Mouse (Mus musculus): ENCODE measurements around the gene Aff1. TPM values are rescaled to one million over a fixed set of nuclear protein-coding genes. Genes with fewer than 3 reads are reported as not detected.

Aff1 gene
- polyA plus RNA-seq, 1 experiment from 2014 or later = 8.0 TPM

DNA sequence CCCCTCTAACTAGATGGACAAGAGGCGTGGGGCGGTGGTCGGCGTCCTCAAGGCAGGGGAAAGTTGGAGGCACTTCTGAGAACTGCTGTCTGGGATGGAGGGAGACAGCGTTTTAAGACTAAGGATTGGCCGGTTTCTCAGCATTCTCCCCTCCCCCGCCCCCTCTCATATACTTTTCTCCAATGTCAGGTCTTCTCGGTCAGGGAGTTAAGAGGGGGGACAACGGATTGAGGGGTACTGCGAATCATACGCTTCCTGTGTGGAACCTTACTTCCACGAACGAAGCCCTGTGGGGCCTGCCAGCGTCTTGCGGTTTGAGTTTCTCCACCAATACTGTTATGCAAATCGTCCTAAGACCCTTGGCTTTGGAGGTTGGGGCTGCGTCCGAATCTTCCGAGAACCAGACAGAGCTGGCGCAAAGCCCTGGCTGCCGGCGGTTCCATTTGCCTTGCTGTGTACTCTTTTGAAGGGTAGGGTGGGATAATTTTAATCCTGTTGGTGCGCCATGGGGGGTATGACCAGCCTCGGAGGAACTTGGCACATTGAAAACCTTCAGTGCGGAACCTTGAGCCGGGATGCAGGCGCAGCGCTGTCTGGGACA is 967 bp downstream of the Aff1 start:
- H3K4me3 ChIP-seq (replicated peaks) = peak overlapping the region; percentile 72
- H3K36me3 ChIP-seq = no peaks in the 10 kb centered on the region
- no peaks in the 10 kb centered on the region for H3K9me3 ChIP-seq (replicated peaks)
- H3K9ac ChIP-seq = peak overlapping the region; percentile 72
- no peak overlapping the region for H3K27ac ChIP-seq
- 2% methylated on average over 28 of the region's 28 CpGs for WGBS (ENCODE audit: insufficient replicate concordance)
- peaks cover 24% of the 10 kb centered on the region for H3K4me1 ChIP-seq (replicated peaks)
- H3K4me2 ChIP-seq = peak overlapping the region; percentile 92
- no peak for ATAC-seq (ENCODE audit: low read depth)
- no peak for DNase-seq
- peaks cover 60% of the 10 kb centered on the region for H3K27me3 ChIP-seq

DNA sequence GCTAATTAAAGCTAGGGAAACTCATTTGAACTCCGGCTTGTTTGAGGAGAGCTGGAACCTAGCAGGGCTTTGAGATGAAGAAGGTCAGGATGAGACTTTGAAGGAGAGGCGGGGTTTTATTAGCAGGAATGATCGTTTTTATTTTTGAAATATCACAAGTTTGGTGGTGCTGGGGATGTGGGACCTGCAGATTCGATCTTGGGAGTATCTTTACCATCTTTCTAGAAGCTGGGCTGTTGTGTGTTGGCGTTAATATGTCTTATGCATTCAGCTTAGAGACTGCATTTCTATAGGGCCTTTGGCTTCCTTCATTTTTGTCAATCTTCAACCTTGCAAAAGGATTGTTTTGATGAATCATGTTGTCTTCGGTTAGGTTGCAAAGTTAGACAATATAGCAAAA is 1.9 kb downstream of the Aff1 start:
- no peak overlapping the region; the same call in 1 of the 2 replicates for H3K4me3 ChIP-seq (replicated peaks)
- peak overlapping the region; percentile 92 for H3K4me2 ChIP-seq

GRCm38 (mm10) chr5:103697875-103698491 is 5.8 kb downstream of the Aff1 start:
- H3K36me3 ChIP-seq = no peaks in the 10 kb centered on the region
- H3K4me1 ChIP-seq (replicated peaks) = peaks cover 9% of the 10 kb centered on the region
- no peak overlapping the region for H3K9ac ChIP-seq
- ATAC-seq (ENCODE audit: low read depth) (no peak), DNase-seq (no peak)
- peaks cover 59% of the 10 kb centered on the region for H3K27me3 ChIP-seq
- no peak overlapping the region for H3K4me2 ChIP-seq
- H3K9me3 ChIP-seq (replicated peaks) = no peaks in the 10 kb centered on the region
- WGBS (ENCODE audit: insufficient replicate concordance) = 55% methylated on average over 5 of the region's 5 CpGs
- no peak overlapping the region for H3K4me3 ChIP-seq (replicated peaks)
- no peak overlapping the region for H3K27ac ChIP-seq

More for the DNA sequence above, 1.9 kb downstream of the Aff1 start:
- no peaks in the 10 kb centered on the region for H3K36me3 ChIP-seq
- no peak overlapping the region for H3K27ac ChIP-seq
- DNase-seq = no peak
- peaks cover 62% of the 10 kb centered on the region for H3K27me3 ChIP-seq
- H3K9me3 ChIP-seq (replicated peaks) = no peaks in the 10 kb centered on the region
- ATAC-seq (ENCODE audit: low read depth) = no peak
- 51% methylated on average over 6 of the region's 6 CpGs for WGBS (ENCODE audit: insufficient replicate concordance)
- H3K4me1 ChIP-seq (replicated peaks) = peaks cover 24% of the 10 kb centered on the region
- H3K9ac ChIP-seq = no peak overlapping the region

DNA sequence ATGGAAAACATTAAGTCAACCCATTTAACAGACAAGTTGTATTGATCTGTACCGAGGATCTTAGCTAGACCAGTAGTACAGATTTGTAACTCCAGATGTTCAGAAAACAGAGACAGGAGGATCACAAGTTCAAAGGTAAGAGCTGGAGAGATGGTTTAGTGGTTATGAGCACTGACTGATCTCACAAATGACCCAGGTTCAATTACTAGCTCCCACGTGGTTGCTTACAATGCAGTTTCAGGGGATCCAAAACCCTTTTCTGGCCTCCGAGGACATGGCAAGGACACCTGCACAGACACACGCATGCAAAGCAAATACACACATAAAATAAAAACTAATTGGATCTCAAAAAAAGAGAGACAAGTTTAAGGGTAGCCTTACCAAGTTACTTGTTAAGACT is 6.4 kb downstream of the Aff1 start:
- H3K4me1 ChIP-seq (replicated peaks) = peaks cover 3% of the 10 kb centered on the region
- no peaks in the 10 kb centered on the region for H3K36me3 ChIP-seq
- H3K4me3 ChIP-seq (replicated peaks) = no peak overlapping the region
- no peak overlapping the region for H3K27ac ChIP-seq
- no peaks in the 10 kb centered on the region for H3K9me3 ChIP-seq (replicated peaks)
- H3K9ac ChIP-seq = no peak overlapping the region
- H3K4me2 ChIP-seq = no peak overlapping the region
- ATAC-seq (ENCODE audit: low read depth) (no peak), DNase-seq (no peak)
- WGBS (ENCODE audit: insufficient replicate concordance) = 62% methylated on average over 4 of the region's 4 CpGs
- peaks cover 54% of the 10 kb centered on the region for H3K27me3 ChIP-seq

DNA sequence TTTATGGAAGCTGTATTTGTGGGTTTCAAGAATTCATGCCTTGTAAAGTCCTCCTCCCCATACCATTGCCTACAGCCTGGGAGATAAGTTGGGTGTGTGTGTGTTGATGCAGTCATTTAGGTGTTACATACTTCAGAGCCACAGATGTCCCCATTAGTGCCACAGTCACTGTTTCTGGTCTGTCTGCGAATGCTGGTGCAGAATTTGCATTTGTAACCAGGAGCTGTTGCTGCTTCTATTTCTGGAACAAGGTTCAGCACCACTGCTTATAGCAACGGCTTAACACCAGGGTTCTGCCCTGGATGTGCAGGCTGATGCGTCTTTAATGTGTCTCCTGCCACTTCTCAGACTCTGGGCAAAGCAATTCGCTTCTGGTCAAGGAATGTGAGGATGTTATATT is 7.4 kb downstream of the Aff1 start:
- Histone ChIP-seq H3K27ac (no peak overlapping the region), H3K9ac (no peak overlapping the region), H3K9me3 (replicated peaks) (no peaks in the 10 kb centered on the region), H3K4me1 (replicated peaks) (no peaks in the 10 kb centered on the region), H3K27me3 (peaks cover 44% of the 10 kb centered on the region), H3K4me3 (replicated peaks) (no peak overlapping the region), H3K36me3 (no peaks in the 10 kb centered on the region), H3K4me2 (no peak overlapping the region)
- ATAC-seq (ENCODE audit: low read depth) = no peak
- 45% methylated on average over 4 of the region's 4 CpGs for WGBS (ENCODE audit: insufficient replicate concordance)
- DNase-seq = no peak

DNA sequence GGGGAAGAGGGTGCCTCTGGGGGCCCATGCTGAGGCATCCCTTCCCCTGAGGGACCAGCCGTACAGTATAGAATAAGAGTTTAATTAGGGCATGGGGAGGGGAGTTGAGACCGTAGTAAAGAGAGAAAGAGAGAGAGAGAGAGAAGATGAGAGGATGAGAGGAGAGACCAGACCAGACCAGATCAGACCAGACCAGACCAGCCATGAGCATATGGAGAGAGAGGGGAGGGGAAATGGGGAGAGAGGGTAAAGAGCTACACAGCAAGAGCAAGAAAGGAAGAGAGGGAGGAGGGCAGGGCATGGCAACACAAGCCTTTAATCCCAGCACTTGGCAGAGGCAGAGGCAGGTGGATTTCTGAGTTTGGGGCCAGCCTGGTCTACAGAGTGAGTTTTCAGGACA is 8.5 kb downstream of the Aff1 start:
- Histone ChIP-seq H3K27me3 (peaks cover 33% of the 10 kb centered on the region), H3K4me1 (replicated peaks) (no peaks in the 10 kb centered on the region), H3K9me3 (replicated peaks) (no peaks in the 10 kb centered on the region), H3K4me3 (replicated peaks) (no peak overlapping the region), H3K4me2 (no peak overlapping the region), H3K9ac (no peak overlapping the region), H3K36me3 (no peaks in the 10 kb centered on the region), H3K27ac (no peak overlapping the region)
- ATAC-seq (ENCODE audit: low read depth) (no peak), DNase-seq (no peak)
- 62% methylated on average over 2 of the region's 2 CpGs for WGBS (ENCODE audit: insufficient replicate concordance)

DNA sequence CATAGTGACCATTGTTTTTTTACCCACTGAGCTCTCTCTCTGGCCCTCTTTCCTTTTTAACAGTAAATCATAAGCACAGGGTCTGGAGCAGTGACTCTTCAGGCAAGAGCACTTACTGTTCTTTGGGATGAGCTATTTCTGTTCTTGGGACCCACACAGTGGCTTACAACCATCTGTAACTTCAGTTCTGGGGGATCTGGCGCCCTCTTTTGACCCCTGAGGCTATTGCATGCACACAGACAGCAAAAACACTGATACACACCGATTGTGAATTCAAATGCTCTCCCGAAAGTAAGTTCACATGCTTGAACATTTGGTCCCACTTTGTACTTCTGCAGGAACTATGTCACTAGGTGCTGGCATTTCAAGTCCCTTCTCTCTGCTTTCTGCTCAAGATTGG is 9.3 kb downstream of the Aff1 start:
- Histone ChIP-seq H3K4me1 (replicated peaks) (no peaks in the 10 kb centered on the region; the same call in 1 of the 2 replicates), H3K4me2 (no peak overlapping the region), H3K27me3 (peaks cover 27% of the 10 kb centered on the region), H3K36me3 (no peaks in the 10 kb centered on the region), H3K9me3 (replicated peaks) (no peaks in the 10 kb centered on the region), H3K27ac (no peak overlapping the region), H3K4me3 (replicated peaks) (no peak overlapping the region), H3K9ac (no peak overlapping the region)
- 60% methylated on average over 3 of the region's 3 CpGs for WGBS (ENCODE audit: insufficient replicate concordance)
- DNase-seq = no peak
- no peak for ATAC-seq (ENCODE audit: low read depth)

GRCm38 (mm10) chr5:103702527-103702926 is 10.4 kb downstream of the Aff1 start:
- WGBS (ENCODE audit: insufficient replicate concordance) = 36% methylated on average over 6 of the region's 6 CpGs
- Histone ChIP-seq H3K27me3 (peaks cover 18% of the 10 kb centered on the region), H3K27ac (no peak overlapping the region), H3K36me3 (no peaks in the 10 kb centered on the region), H3K4me1 (replicated peaks) (no peaks in the 10 kb centered on the region; the same call in 1 of the 2 replicates), H3K4me3 (replicated peaks) (no peak overlapping the region), H3K4me2 (no peak overlapping the region), H3K9ac (no peak overlapping the region), H3K9me3 (replicated peaks) (no peaks in the 10 kb centered on the region)
- DNase-seq (no peak), ATAC-seq (ENCODE audit: low read depth) (no peak)

GRCm38 (mm10) chr5:103705331-103705730 is 13.2 kb downstream of the Aff1 start:
- Histone ChIP-seq H3K27ac (no peak overlapping the region), H3K9ac (no peak overlapping the region), H3K9me3 (replicated peaks) (no peaks in the 10 kb centered on the region), H3K4me2 (no peak overlapping the region), H3K27me3 (peaks cover 8% of the 10 kb centered on the region; the same call in 1 of the 2 replicates), H3K36me3 (no peaks in the 10 kb centered on the region), H3K4me1 (replicated peaks) (peaks cover 11% of the 10 kb centered on the region), H3K4me3 (replicated peaks) (no peak overlapping the region)
- WGBS (ENCODE audit: insufficient replicate concordance) = 81% methylated on average over 4 of the region's 4 CpGs
- DNase-seq (no peak), ATAC-seq (ENCODE audit: low read depth) (no peak)

GRCm38 (mm10) chr5:103705874-103706273 is 13.7 kb downstream of the Aff1 start:
- WGBS (ENCODE audit: insufficient replicate concordance) = 55% methylated on average over 1 of the region's 1 CpGs
- H3K4me1 ChIP-seq (replicated peaks) = peaks cover 11% of the 10 kb centered on the region
- no peaks in the 10 kb centered on the region for H3K9me3 ChIP-seq (replicated peaks)
- H3K27ac ChIP-seq = no peak overlapping the region
- H3K36me3 ChIP-seq = no peaks in the 10 kb centered on the region
- DNase-seq = no peak
- no peak overlapping the region for H3K4me2 ChIP-seq
- no peak overlapping the region for H3K9ac ChIP-seq
- peaks cover 8% of the 10 kb centered on the region; the same call in 1 of the 2 replicates for H3K27me3 ChIP-seq
- ATAC-seq (ENCODE audit: low read depth) = no peak
- no peak overlapping the region for H3K4me3 ChIP-seq (replicated peaks)

DNA sequence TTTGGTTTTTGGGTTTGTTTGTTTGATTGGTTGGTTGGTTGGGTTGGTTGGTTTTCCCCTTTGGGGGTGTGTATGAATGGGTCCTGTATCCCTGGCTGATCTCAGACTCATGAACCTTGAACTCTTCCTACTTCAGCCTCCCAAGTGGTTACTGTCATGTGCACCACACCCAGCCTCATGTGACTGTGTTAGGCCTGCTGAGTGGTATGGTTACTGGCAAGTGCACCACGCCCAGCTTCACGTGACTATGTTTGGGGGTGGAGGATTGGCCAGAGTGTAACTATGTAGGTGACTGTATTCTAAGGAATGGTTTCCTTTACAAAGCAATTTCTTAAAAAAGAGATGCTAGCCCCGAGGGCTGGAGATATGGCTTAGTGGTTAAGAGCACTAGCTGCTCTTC is 16.9 kb downstream of the Aff1 start:
- DNase-seq (peak; percentile 55), ATAC-seq (ENCODE audit: low read depth) (peak; percentile 96)
- Histone ChIP-seq H3K4me1 (replicated peaks) (peaks cover 18% of the 10 kb centered on the region), H3K27ac (no peak overlapping the region), H3K9me3 (replicated peaks) (no peaks in the 10 kb centered on the region), H3K36me3 (no peaks in the 10 kb centered on the region), H3K9ac (no peak overlapping the region), H3K27me3 (0 out of 2 replicates have a peak, but pooled peaks cover 3% of the 10 kb centered on the region), H3K4me2 (no peak overlapping the region), H3K4me3 (replicated peaks) (no peak overlapping the region)
- WGBS (ENCODE audit: insufficient replicate concordance) = 55% methylated on average over 3 of the region's 3 CpGs

DNA sequence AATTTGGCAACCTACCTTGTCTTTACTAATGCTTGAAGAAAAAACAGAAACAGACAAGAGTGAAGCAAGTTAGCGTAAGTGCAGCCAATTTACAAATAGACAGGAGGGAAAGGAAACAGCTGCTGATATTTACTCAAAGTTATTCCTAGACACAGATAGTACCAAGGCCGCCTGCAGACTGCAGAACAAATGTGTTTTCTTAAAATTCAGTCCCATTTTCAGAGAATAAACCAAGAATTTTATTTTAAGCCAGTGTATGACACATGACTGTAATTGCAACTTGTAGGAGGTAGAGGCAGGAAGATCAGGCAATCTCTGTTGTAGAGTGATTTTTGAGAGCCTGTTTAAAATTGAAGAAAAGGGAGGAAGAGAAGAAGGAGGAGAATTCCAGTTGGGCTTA is 19.7 kb downstream of the Aff1 start:
- DNase-seq = no peak
- H3K27me3 ChIP-seq = peaks cover 10% of the 10 kb centered on the region; the same call in 1 of the 2 replicates
- H3K27ac ChIP-seq = no peak overlapping the region
- H3K9ac ChIP-seq = no peak overlapping the region
- WGBS (ENCODE audit: insufficient replicate concordance) = 56% methylated on average over 2 of the region's 2 CpGs
- no peaks in the 10 kb centered on the region for H3K9me3 ChIP-seq (replicated peaks)
- no peak overlapping the region for H3K4me3 ChIP-seq (replicated peaks)
- no peaks in the 10 kb centered on the region for H3K36me3 ChIP-seq
- ATAC-seq (ENCODE audit: low read depth) = no peak
- no peak overlapping the region for H3K4me2 ChIP-seq
- peaks cover 18% of the 10 kb centered on the region for H3K4me1 ChIP-seq (replicated peaks)
